Mouse (Mus musculus): ENCODE results near the gene Hist2h3c1. TPM values are rescaled to one million over a fixed set of nuclear protein-coding genes. Genes with fewer than 3 reads are reported as not detected.
"Not testable (repeated sequence)": the region's sequence is repeated elsewhere in the genome, so short reads cannot be mapped to it uniquely, and the experiment has no call there.

The Hist2h3c1 gene
- polyA plus RNA-seq, 1 experiment from 2014 or later: 1.6 TPM

- ATAC-seq (ENCODE audit: low FRiP score): 0 out of 2 replicates have a peak, but pooled peaks have one; percentile 5
- H3K9me3 ChIP-seq (ENCODE audit: control insufficient read depth, low read length); H3K27me3 ChIP-seq (ENCODE audit: control insufficient read depth, insufficient read depth, low read length); H3K36me3 ChIP-seq (replicated peaks; ENCODE audit: control insufficient read depth, insufficient read depth): not testable (repeated sequence)
- Histone ChIP-seq H3K27ac (peak overlapping the region; percentile 96), H3K4me2 (replicated peaks) (peak overlapping the region; percentile 89), H3K4me1 (replicated peaks; ENCODE audit: control insufficient read depth, insufficient read depth, low read length) (peaks cover 29% of the 10 kb centered on the region), H3K4me3 (replicated peaks; ENCODE audit: low read length) (peak overlapping the region; percentile 54), H3K9ac (peak overlapping the region; percentile 78)
- WGBS: under 1% methylated on average over 29 of the region's 47 CpGs
- peak; percentile 32 for DNase-seq (ENCODE audit: low spot score)
Observed at GRCm38 (mm10) chr3:96220131-96220764, 26.2 kb upstream of the Hist2h3c1 start.

DNA sequence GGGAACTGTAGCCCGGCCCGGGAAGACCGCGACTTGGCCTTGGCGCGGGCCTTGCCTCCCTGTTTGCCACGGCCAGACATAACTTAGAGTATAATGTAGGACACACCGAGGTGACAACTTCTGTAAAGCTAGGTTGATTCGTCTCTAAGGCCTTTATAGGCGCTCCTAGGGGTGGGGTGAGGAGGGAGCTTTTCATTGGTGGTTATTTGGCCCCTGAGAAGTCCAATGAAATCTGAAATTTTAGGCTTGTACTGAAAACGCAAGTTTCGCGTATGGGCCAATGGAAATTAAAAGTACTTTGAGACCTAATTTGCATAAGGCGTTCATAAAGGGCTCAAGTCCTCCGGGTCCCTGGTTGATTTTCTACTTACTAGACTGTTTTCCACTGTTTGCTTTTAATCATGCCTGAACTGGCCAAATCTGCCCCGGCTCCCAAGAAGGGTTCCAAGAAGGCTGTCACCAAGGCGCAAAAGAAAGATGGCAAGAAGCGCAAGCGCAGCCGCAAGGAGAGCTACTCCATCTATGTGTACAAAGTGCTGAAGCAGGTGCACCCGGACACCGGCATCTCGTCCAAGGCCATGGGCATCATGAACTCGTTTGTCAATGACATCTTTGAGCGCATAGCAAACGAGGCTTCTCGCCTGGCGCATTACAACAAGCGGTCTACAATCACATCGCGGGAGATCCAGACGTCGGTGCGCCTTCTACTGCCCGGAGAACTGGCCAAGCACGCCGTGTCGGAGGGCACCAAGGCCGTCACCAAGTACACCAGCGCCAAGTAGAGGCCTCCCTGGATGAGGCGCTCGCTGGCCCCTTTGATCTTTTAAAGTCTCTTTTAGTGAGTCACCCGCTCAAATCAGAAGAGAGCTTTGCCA, 25.5 kb upstream of the Hist2h3c1 start, which contains the start of the genes Hist2h2ac and Hist2h2be:
Gene Hist2h2ac (minus strand): TSS at position 116 of the 875 bp plus-strand sequence.
Gene Hist2h2be (plus strand): TSS at position 355 of the 875 bp plus-strand sequence.
- H3K27ac ChIP-seq: peak within 1 kb of the TSS; percentile 96
- peak within 1 kb of the TSS; percentile 54 for H3K4me3 ChIP-seq (replicated peaks; ENCODE audit: low read length)
- H3K4me2 ChIP-seq (replicated peaks): peak within 1 kb of the TSS; percentile 89
- H3K27me3 ChIP-seq (ENCODE audit: control insufficient read depth, insufficient read depth, low read length): no peaks in the 10 kb centered on the region
- DNase-seq (ENCODE audit: low spot score) (peak; percentile 80), ATAC-seq (ENCODE audit: low FRiP score) (peak; percentile 81)
- under 1% methylated on average over 43 of the region's 43 CpGs for WGBS
- H3K4me1 ChIP-seq (replicated peaks; ENCODE audit: control insufficient read depth, insufficient read depth, low read length): peaks cover 29% of the 10 kb centered on the region
- no peaks in the 10 kb centered on the region for H3K36me3 ChIP-seq (replicated peaks; ENCODE audit: control insufficient read depth, insufficient read depth)
- H3K9me3 ChIP-seq (ENCODE audit: control insufficient read depth, low read length): no peaks in the 10 kb centered on the region
- H3K9ac ChIP-seq: peak within 1 kb of the TSS; percentile 78

DNA sequence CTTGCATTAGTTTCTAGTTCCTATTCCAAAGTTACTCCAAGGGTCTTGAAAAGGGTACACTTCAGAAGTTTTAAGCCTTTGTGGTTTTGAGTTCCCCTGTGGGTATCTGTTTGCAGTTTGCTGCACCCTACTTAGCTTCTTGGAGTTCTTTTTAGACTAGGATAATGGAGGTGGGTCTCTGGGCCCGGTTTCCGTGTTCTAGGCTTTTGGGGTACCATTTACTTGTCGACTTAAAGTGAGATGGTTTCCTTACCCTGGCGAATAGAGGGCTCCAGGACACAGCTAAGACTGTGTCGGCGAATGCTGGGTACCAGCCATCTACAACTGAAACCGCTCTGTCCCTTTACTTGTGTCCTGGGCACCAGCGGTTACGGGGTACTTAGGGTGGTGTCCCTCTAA, 24.8 kb upstream of the Hist2h3c1 start:
- WGBS: 14% methylated on average over 9 of the region's 9 CpGs
- no peak for DNase-seq (ENCODE audit: low spot score)

GRCm38 (mm10) chr3:96222774-96223173, 23.7 kb upstream of the Hist2h3c1 start:
- H3K9me3 ChIP-seq (ENCODE audit: control insufficient read depth, low read length): no peaks in the 10 kb centered on the region
- no peaks in the 10 kb centered on the region for H3K27me3 ChIP-seq (ENCODE audit: control insufficient read depth, insufficient read depth, low read length)
- H3K4me1 ChIP-seq (replicated peaks; ENCODE audit: control insufficient read depth, insufficient read depth, low read length): peaks cover 29% of the 10 kb centered on the region
- no peak overlapping the region for H3K27ac ChIP-seq
- H3K4me2 ChIP-seq (replicated peaks): peak overlapping the region; percentile 89; the same call in 1 of the 2 replicates
- no peak overlapping the region for H3K9ac ChIP-seq
- H3K36me3 ChIP-seq (replicated peaks; ENCODE audit: control insufficient read depth, insufficient read depth): no peaks in the 10 kb centered on the region
- 93% methylated on average over 4 of the region's 4 CpGs for WGBS
- ATAC-seq (ENCODE audit: low FRiP score): no peak
- H3K4me3 ChIP-seq (replicated peaks; ENCODE audit: low read length): no peak overlapping the region
- no peak for DNase-seq (ENCODE audit: low spot score)

More for the DNA sequence above, 24.8 kb upstream of the Hist2h3c1 start:
- Histone ChIP-seq H3K36me3 (replicated peaks; ENCODE audit: control insufficient read depth, insufficient read depth) (no peaks in the 10 kb centered on the region), H3K4me3 (replicated peaks; ENCODE audit: low read length) (peak overlapping the region; percentile 54), H3K9me3 (ENCODE audit: control insufficient read depth, low read length) (no peaks in the 10 kb centered on the region), H3K27me3 (ENCODE audit: control insufficient read depth, insufficient read depth, low read length) (no peaks in the 10 kb centered on the region), H3K9ac (peak overlapping the region; percentile 78), H3K4me2 (replicated peaks) (peak overlapping the region; percentile 89), H3K27ac (peak overlapping the region; percentile 96), H3K4me1 (replicated peaks; ENCODE audit: control insufficient read depth, insufficient read depth, low read length) (peaks cover 29% of the 10 kb centered on the region)
- ATAC-seq (ENCODE audit: low FRiP score): no peak

DNA sequence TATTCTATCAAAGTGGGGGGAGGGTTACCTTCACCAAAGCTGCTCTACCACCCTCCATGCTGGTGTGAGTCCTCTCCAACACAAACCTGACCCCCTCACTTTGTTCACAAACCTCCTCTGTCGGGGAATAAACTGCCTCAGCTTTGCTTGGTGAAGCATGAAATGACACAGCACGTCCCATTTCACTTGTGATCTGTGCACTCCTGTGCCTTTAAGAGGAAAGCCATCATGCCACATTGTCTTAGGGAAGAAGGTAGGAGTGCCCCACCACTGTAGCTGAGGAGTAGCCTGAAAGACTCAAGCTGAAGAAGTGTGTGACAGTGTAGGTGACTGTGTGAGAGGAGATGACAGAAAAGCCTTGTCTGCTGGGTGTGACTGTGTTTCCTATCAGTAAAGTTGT, 21.1 kb upstream of the Hist2h3c1 start:
- Histone ChIP-seq H3K4me2 (replicated peaks) (no peak overlapping the region), H3K4me3 (replicated peaks; ENCODE audit: low read length) (no peak overlapping the region), H3K27me3 (ENCODE audit: control insufficient read depth, insufficient read depth, low read length) (no peaks in the 10 kb centered on the region), H3K36me3 (replicated peaks; ENCODE audit: control insufficient read depth, insufficient read depth) (no peaks in the 10 kb centered on the region), H3K9ac (no peak overlapping the region), H3K4me1 (replicated peaks; ENCODE audit: control insufficient read depth, insufficient read depth, low read length) (peaks cover 21% of the 10 kb centered on the region), H3K27ac (no peak overlapping the region), H3K9me3 (ENCODE audit: control insufficient read depth, low read length) (no peaks in the 10 kb centered on the region)
- 15% methylated on average over 2 of the region's 2 CpGs for WGBS
- no peak for DNase-seq (ENCODE audit: low spot score)
- ATAC-seq (ENCODE audit: low FRiP score): no peak

- H3K9ac ChIP-seq: no peak overlapping the region
- H3K4me3 ChIP-seq (replicated peaks; ENCODE audit: low read length): no peak overlapping the region
- H3K4me2 ChIP-seq (replicated peaks): no peak overlapping the region
- no peak overlapping the region for H3K27ac ChIP-seq
- DNase-seq (ENCODE audit: low spot score) (no peak), ATAC-seq (ENCODE audit: low FRiP score) (no peak)
- H3K4me1 ChIP-seq (replicated peaks; ENCODE audit: control insufficient read depth, insufficient read depth, low read length): peaks cover 11% of the 10 kb centered on the region
- H3K27me3 ChIP-seq (ENCODE audit: control insufficient read depth, insufficient read depth, low read length): no peaks in the 10 kb centered on the region
- H3K36me3 ChIP-seq (replicated peaks; ENCODE audit: control insufficient read depth, insufficient read depth): no peaks in the 10 kb centered on the region
- H3K9me3 ChIP-seq (ENCODE audit: control insufficient read depth, low read length): no peaks in the 10 kb centered on the region
- 76% methylated on average over 8 of the region's 8 CpGs for WGBS
Observed at GRCm38 (mm10) chr3:96226695-96227648, 19.5 kb upstream of the Hist2h3c1 start.

DNA sequence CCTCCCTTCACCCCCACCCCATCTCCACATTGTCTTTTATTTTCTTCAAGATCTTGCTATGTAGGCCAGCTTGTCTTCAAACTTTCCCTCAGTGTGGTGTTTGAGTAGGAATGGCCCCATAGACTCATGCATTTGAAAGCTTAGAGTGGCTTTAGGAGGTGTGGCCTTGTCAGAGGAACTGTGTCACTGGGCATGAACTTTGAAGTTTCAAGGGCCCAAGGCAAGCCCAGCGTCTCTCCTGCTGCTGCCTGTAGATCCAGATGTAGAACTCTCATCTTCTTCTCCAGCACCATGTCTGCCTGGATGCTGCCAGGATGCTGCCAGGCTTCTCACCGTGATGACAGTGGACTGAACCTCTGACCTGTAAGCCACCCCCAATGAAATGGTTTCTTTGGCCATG, 17.7 kb upstream of the Hist2h3c1 start:
- ATAC-seq (ENCODE audit: low FRiP score): no peak
- no peak overlapping the region for H3K4me3 ChIP-seq (replicated peaks; ENCODE audit: low read length)
- H3K4me2 ChIP-seq (replicated peaks): no peak overlapping the region
- H3K27me3 ChIP-seq (ENCODE audit: control insufficient read depth, insufficient read depth, low read length): no peaks in the 10 kb centered on the region
- no peak overlapping the region for H3K27ac ChIP-seq
- no peaks in the 10 kb centered on the region for H3K36me3 ChIP-seq (replicated peaks; ENCODE audit: control insufficient read depth, insufficient read depth)
- no peak for DNase-seq (ENCODE audit: low spot score)
- 78% methylated on average over 2 of the region's 2 CpGs for WGBS
- no peak overlapping the region for H3K9ac ChIP-seq
- H3K4me1 ChIP-seq (replicated peaks; ENCODE audit: control insufficient read depth, insufficient read depth, low read length): no peaks in the 10 kb centered on the region
- H3K9me3 ChIP-seq (ENCODE audit: control insufficient read depth, low read length): no peaks in the 10 kb centered on the region

DNA sequence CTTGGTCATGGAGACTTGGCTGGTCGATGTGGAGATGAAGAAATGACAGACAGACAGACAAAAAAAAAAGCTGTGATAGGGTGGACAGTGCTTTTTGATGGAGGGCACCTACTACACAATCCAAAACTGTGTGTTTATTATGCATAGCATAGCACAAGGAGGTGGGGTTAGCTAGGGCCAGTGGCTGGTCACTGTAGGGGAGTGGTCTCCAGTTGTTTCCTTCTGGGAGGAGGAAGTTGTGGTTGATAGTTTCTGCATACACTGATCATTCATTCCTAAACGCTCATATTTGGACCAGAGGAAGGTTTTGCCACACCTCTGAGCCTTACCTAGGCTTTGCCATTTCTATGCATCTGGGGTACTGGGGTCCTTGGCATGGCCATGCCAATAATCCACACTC, 16.1 kb upstream of the Hist2h3c1 start:
- Histone ChIP-seq H3K36me3 (replicated peaks; ENCODE audit: control insufficient read depth, insufficient read depth) (no peaks in the 10 kb centered on the region), H3K4me1 (replicated peaks; ENCODE audit: control insufficient read depth, insufficient read depth, low read length) (no peaks in the 10 kb centered on the region), H3K4me2 (replicated peaks) (no peak overlapping the region), H3K4me3 (replicated peaks; ENCODE audit: low read length) (no peak overlapping the region), H3K27me3 (ENCODE audit: control insufficient read depth, insufficient read depth, low read length) (no peaks in the 10 kb centered on the region), H3K27ac (no peak overlapping the region), H3K9me3 (ENCODE audit: control insufficient read depth, low read length) (no peaks in the 10 kb centered on the region), H3K9ac (no peak overlapping the region)
- no peak for DNase-seq (ENCODE audit: low spot score)
- 80% methylated on average over 2 of the region's 2 CpGs for WGBS
- ATAC-seq (ENCODE audit: low FRiP score): no peak
